8 mouse cellular contexts compared by ENCODE assay signal in the genomic region with DNA sequence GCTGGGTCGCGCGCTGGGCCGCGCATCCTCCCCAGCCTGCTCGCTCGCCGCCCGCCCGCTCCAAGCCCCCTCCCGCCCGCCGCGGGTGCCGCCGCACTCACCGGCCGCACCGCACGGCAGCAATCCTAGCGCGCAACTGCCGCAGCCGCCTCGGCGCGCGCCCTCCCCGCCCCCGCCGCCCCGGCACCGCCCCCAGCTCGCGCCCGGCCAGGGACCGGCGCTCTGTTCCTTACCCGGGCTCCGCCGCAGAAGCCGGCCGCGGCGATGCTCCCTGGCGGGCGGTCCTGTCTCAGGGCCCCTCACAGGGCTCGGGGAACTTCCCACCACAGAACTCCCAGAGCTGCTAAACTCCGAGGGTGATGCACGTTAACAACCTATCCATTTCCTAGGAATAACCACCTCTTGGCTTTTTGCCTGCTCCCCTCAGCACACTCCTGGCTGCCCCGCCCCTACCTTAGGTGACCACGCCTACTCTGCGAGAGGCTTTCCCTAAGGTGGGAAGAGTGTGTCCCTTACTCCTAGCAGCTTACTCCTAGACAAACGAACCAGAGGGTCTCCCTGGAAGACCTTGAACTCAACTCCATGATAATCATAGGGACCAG. TPM values are rescaled to one million over a fixed set of nuclear protein-coding genes. Genes with fewer than 3 reads are reported as not detected.
DNase-seq lines count a peak whose midpoint lies in the region; ATAC-seq and TF ChIP-seq lines count a peak whose summit lies in the region.

No protein-coding gene starts in this region.

- TF ChIP-seq CTCF in intestine, postnatal 0 days (IDR thresholded peaks at IDR 0.05; ENCODE audit: low read depth): 0 out of 2 replicates have a peak, but pooled peaks have one; percentile 5

- peak; percentile 86 for DNase-seq in 3134 (ENCODE audit: extremely low read depth, insufficient read length, low spot score)
- peak; percentile 88 for DNase-seq in adrenal gland, postnatal 10 days
- peak; percentile 91 for DNase-seq in embryo, embryonic 9.5 days (ENCODE audit: extremely low spot score)
- DNase-seq in heart, adult 11 months: peak; percentile 98
- peak; percentile 93 for DNase-seq in midbrain, embryonic 14.5 days
- peak; percentile 69 to 85 for DNase-seq in spleen, adult 18-20 months

- no peaks in the 10 kb centered on the region; the same call in 1 of the 2 replicates for H3K4me1 ChIP-seq in intestine, postnatal 0 days (replicated peaks; ENCODE audit: control insufficient read depth, insufficient read depth, low read length)
- peaks cover 39% of the 10 kb centered on the region for H3K4me1 ChIP-seq in limb, embryonic 13.5 days
- peaks cover 14% of the 10 kb centered on the region for H3K4me1 ChIP-seq in midbrain, embryonic 14.5 days (ENCODE audit: control insufficient read depth, insufficient read depth, low read length)

- peak overlapping the region; percentile 95 for H3K27ac ChIP-seq in intestine, postnatal 0 days (ENCODE audit: low read depth, low read length)
- H3K27ac ChIP-seq in limb, embryonic 13.5 days: peak overlapping the region; percentile 98
- peak overlapping the region; percentile 99 for H3K27ac ChIP-seq in midbrain, embryonic 14.5 days (replicated peaks; ENCODE audit: low read depth, low read length)

- H3K4me2 ChIP-seq in intestine, postnatal 0 days (replicated peaks; ENCODE audit: low read depth): peak overlapping the region; percentile 78
- H3K4me2 ChIP-seq in limb, embryonic 13.5 days (replicated peaks): peak overlapping the region; percentile 65
- H3K4me2 ChIP-seq in midbrain, embryonic 14.5 days (ENCODE audit: low read length): peak overlapping the region; percentile 61

- peak; percentile 95 for ATAC-seq in intestine, postnatal 0 days
- peak; percentile 92 for ATAC-seq in limb, embryonic 13.5 days (ENCODE audit: low FRiP score, low read depth)
- peak; percentile 93 for ATAC-seq in midbrain, embryonic 14.5 days (ENCODE audit: low FRiP score, low TSS enrichment)

- H3K9ac ChIP-seq in intestine, postnatal 0 days (ENCODE audit: low read depth, low read length): peak overlapping the region; percentile 87
- peak overlapping the region; percentile 94 for H3K9ac ChIP-seq in limb, embryonic 13.5 days
- H3K9ac ChIP-seq in midbrain, embryonic 14.5 days (replicated peaks; ENCODE audit: low read length): peak overlapping the region; percentile 92

- H3K9me3 ChIP-seq in intestine, postnatal 0 days (ENCODE audit: control insufficient read depth): no peaks in the 10 kb centered on the region
- H3K9me3 ChIP-seq in limb, embryonic 13.5 days: no peaks in the 10 kb centered on the region
- H3K9me3 ChIP-seq in midbrain, embryonic 14.5 days (ENCODE audit: control insufficient read depth, low read length): no peaks in the 10 kb centered on the region

- WGBS in intestine, postnatal 0 days: under 1% methylated on average over 20 of the region's 54 CpGs
- under 1% methylated on average over 52 of the region's 54 CpGs for WGBS in limb, embryonic 13.5 days
- WGBS in midbrain, embryonic 14.5 days: under 1% methylated on average over 51 of the region's 54 CpGs

- H3K36me3 ChIP-seq in intestine, postnatal 0 days (ENCODE audit: control insufficient read depth, insufficient read depth): no peaks in the 10 kb centered on the region
- H3K36me3 ChIP-seq in limb, embryonic 13.5 days: no peaks in the 10 kb centered on the region
- no peaks in the 10 kb centered on the region for H3K36me3 ChIP-seq in midbrain, embryonic 14.5 days (ENCODE audit: control insufficient read depth, insufficient read depth, low read length)

- H3K4me3 ChIP-seq in intestine, postnatal 0 days (ENCODE audit: low read depth, low read length): peak overlapping the region; percentile 78
- H3K4me3 ChIP-seq in limb, embryonic 13.5 days: peak overlapping the region; percentile 76
- H3K4me3 ChIP-seq in midbrain, embryonic 14.5 days (replicated peaks; ENCODE audit: low read depth, low read length): peak overlapping the region; percentile 67

- H3K27me3 ChIP-seq in intestine, postnatal 0 days (replicated peaks; ENCODE audit: control insufficient read depth, insufficient read depth, low read length): no peaks in the 10 kb centered on the region
- no peaks in the 10 kb centered on the region for H3K27me3 ChIP-seq in limb, embryonic 13.5 days
- H3K27me3 ChIP-seq in midbrain, embryonic 14.5 days (ENCODE audit: control insufficient read depth, insufficient read depth, low read length): no peaks in the 10 kb centered on the region

RNA-seq across cellular contexts. Expression of a gene that starts 52.2 kb away (rescaled TPM):
- total RNA-seq in adrenal gland, postnatal 10 days (2021): 10 to 100 TPM in 1 of 2 experiments, 1 to 10 TPM in 1; 7.6 to 12.2 TPM
- polyA plus RNA-seq in intestine, postnatal 0 days (2015; fragmentation: Nextera tagmentation; extraction: Ambion mirVana): 4.1 and 4.7 TPM in 2 replicates
- 0.98 and 2.2 TPM in 2 replicates for polyA plus RNA-seq in limb, embryonic 13.5 days (2015; fragmentation: Nextera tagmentation; extraction: Ambion mirVana)
- 605 and 611 TPM in 2 replicates for polyA plus RNA-seq in midbrain, embryonic 14.5 days (2014; fragmentation: Nextera tagmentation; extraction: Ambion mirVana)

RNA-seq across cellular contexts. Expression of a gene that starts 52.7 kb away (rescaled TPM):
- total RNA-seq in adrenal gland, postnatal 10 days (2021): 10 to 100 TPM; 73.1 to 77.3 TPM
- polyA plus RNA-seq in intestine, postnatal 0 days (2015; fragmentation: Nextera tagmentation; extraction: Ambion mirVana): 22.0 and 23.0 TPM in 2 replicates
- 86.8 and 95.2 TPM in 2 replicates for polyA plus RNA-seq in limb, embryonic 13.5 days (2015; fragmentation: Nextera tagmentation; extraction: Ambion mirVana)
- 89.9 and 91.1 TPM in 2 replicates for polyA plus RNA-seq in midbrain, embryonic 14.5 days (2014; fragmentation: Nextera tagmentation; extraction: Ambion mirVana)

Comparison
In these comparisons a context has a peak if more than half of its experiments do, and no peak if none do; other contexts are left out.
1. Peak in every context shown above with its lines: DNase-seq, ATAC-seq, H3K4me3 ChIP-seq and H3K27ac ChIP-seq.
2. RNA of a gene that starts 52.2 kb away (polyA plus RNA-seq): 605 to 611 TPM in midbrain, embryonic 14.5 days; 4.1 to 4.7 TPM in intestine, postnatal 0 days and 0.98 to 2.2 TPM in limb, embryonic 13.5 days; every median in the first group is over 100 times any median in the second.